Mouse (Mus musculus): Measurements from ENCODE around the gene Slc43a1. TPM values are rescaled to one million over a fixed set of nuclear protein-coding genes. Genes with fewer than 3 reads are reported as not detected.
"Not testable (repeated sequence)": the region's sequence is repeated elsewhere in the genome, so short reads cannot be mapped to it uniquely, and the experiment has no call there.

Gene Slc43a1
- polyA plus RNA-seq, 1 experiment from 2014 or later, result 2.4 TPM

DNA sequence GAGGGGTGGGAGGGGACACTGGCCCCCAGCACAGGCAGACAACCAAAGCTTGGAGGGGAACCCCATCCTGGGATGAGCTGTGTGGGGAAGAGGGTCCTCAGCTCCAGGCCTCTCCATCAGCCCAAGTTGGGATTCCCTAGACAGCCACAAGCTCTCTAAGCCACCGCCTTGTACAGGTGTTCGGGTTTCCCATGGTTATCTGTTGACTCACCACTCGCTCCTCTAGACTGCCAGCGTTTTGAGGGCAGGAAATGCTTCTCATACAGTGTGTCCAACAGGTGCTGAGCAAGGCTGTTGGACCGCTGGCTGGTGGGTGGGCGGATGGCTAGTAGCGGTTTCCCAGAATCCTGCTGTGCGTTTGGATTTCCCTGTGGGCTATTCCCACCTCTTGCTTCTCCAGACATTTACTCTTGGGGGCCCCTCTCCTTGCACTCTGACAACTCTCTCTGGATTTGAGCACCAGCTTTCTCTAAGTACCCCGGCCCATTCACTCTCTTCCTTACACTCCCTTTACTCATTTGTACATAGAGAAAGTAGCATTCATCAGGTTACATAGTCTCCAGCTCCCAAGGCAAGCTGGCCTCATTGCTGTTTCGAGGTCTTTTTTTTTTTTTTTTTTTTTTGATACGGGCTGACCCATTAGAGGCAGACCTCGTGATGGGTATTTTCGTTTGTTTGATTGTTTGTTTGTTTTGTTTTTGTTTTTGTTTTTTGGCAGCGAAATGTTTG lies 50.8 kb downstream of the Slc43a1 start:
- H3K27ac ChIP-seq (replicated peaks), result no peak overlapping the region
- no peaks in the 10 kb centered on the region for H3K36me3 ChIP-seq
- peak overlapping the region; percentile 84 for H3K4me2 ChIP-seq
- ATAC-seq (ENCODE audit: low FRiP score, low read depth), result 0 out of 2 replicates have a peak, but pooled peaks have one; percentile 2
- no peak overlapping the region for H3K9ac ChIP-seq
- peaks cover 30% of the 10 kb centered on the region for H3K4me1 ChIP-seq (replicated peaks)
- peak overlapping the region; percentile 32 for H3K4me3 ChIP-seq
- H3K9me3 ChIP-seq, result no peaks in the 10 kb centered on the region
- H3K27me3 ChIP-seq, result peaks cover 39% of the 10 kb centered on the region
- WGBS, result 15% methylated on average over 14 of the region's 14 CpGs

DNA sequence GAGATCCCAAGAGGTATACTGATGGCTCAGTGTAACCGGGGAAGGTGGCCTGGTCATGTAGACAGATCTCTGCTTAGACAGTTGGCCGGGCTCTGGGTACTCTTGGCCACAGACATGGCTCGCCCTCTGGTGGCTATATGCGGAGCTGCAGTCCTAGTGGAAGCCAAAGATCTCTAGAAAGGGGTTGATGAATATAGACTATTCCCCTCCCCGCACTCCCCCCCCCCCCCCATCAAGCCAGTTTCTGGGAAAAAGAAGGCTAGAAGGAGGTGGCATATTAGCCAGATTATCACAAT lies 51.3 kb downstream of the Slc43a1 start:
- no peak for ATAC-seq (ENCODE audit: low FRiP score, low read depth)
- Histone ChIP-seq H3K36me3 (no peaks in the 10 kb centered on the region), H3K4me2 (peak overlapping the region; percentile 84; the same call in 1 of the 2 replicates), H3K4me3 (0 out of 2 replicates have a peak overlapping the region, but pooled peaks have one; percentile 32), H3K9ac (no peak overlapping the region), H3K4me1 (replicated peaks) (peaks cover 30% of the 10 kb centered on the region), H3K9me3 (no peaks in the 10 kb centered on the region), H3K27me3 (peaks cover 34% of the 10 kb centered on the region), H3K27ac (replicated peaks) (no peak overlapping the region)
- WGBS, result under 1% methylated on average over 5 of the region's 5 CpGs

DNA sequence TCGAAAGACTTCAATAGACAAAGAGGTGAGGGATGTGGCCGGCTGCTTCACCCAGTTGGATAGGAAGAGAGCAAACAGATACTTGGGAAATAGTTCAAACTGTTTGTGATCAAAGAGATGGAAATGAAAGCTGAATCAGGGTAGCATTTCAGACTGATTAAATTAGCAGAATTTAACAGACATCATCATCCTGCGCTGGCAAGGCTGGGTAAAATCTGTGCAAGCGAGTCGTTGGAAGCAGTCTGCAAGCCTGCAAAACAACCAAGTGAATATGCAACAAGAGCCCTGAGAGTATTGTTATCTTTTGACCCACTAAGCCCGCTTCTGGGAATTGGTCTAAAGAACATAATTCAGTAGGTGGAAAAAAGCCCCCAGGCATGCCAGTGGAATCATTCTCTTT lies 54.7 kb downstream of the Slc43a1 start:
- Histone ChIP-seq H3K27me3 (peaks cover 7% of the 10 kb centered on the region), H3K4me3 (no peak overlapping the region), H3K27ac (replicated peaks) (no peak overlapping the region), H3K9ac (no peak overlapping the region), H3K36me3 (no peaks in the 10 kb centered on the region), H3K4me2 (no peak overlapping the region), H3K9me3 (no peaks in the 10 kb centered on the region), H3K4me1 (replicated peaks) (peaks cover 11% of the 10 kb centered on the region)
- WGBS, result 54% methylated on average over 6 of the region's 6 CpGs
- no peak for ATAC-seq (ENCODE audit: low FRiP score, low read depth)

DNA sequence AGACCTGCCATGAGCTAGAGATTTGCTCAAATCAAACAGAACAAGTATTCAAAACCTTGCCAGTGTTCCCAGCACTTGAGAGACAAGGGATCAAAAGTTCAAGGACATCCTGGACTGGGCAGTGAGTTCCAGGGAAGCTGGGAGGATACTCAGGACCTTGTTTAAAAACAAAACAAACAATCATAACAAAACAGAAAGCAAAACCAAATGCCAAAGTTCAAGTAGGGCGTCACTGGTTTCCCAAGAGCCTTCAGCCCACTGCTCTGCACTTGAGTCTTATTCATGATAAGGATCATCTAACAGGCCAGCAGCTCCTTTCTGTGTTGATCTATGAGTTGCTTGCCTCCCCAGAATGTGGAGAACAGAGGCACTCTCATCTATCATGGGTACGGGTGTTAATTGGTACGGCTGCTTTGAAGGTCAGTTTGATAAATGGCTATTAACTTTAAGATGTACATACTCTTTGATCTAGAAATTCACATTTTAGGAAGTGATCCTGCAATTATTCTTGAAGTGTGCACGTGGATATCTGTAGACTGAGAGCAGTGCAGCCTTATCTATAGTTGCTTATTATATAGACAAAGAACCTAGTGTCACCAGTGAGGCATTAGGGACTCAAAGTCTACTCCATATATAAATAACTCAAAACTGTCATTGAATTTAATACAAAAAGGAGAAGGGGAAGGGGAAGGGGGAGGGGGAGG lies 57.0 kb downstream of the Slc43a1 start:
- H3K36me3 ChIP-seq, result no peaks in the 10 kb centered on the region
- H3K9me3 ChIP-seq, result no peaks in the 10 kb centered on the region
- H3K4me2 ChIP-seq, result no peak overlapping the region
- H3K27me3 ChIP-seq, result no peaks in the 10 kb centered on the region
- H3K27ac ChIP-seq (replicated peaks), result no peak overlapping the region
- no peaks in the 10 kb centered on the region for H3K4me1 ChIP-seq (replicated peaks)
- ATAC-seq (ENCODE audit: low FRiP score, low read depth), result no peak
- WGBS, result 71% methylated on average over 4 of the region's 4 CpGs
- H3K9ac ChIP-seq, result no peak overlapping the region
- no peak overlapping the region for H3K4me3 ChIP-seq

DNA sequence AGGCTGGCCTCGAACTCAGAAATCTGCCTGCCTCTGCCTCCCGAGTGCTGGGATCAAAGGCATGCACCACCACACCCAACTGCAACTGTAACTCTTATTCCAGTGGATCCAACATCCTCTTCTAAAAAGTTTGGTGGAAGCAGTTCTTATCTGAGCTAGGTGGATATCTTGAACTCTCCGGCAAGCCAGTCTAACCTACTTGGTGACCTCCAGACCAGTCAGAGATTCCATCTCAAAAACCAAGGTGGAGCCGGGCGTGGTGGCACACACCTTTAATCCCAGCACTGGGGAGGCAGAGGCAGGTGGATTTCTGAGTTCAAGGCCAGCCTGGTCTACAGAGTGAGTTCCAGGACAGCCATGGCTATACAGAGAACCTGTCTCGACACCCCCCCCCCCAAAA lies 58.0 kb downstream of the Slc43a1 start:
- not testable (repeated sequence) for H3K27me3 ChIP-seq; H3K9me3 ChIP-seq; H3K27ac ChIP-seq (replicated peaks); H3K9ac ChIP-seq; H3K4me2 ChIP-seq; H3K36me3 ChIP-seq; H3K4me3 ChIP-seq; ATAC-seq (ENCODE audit: low FRiP score, low read depth); H3K4me1 ChIP-seq (replicated peaks)
- WGBS, result 91% methylated on average over 6 of the region's 6 CpGs

DNA sequence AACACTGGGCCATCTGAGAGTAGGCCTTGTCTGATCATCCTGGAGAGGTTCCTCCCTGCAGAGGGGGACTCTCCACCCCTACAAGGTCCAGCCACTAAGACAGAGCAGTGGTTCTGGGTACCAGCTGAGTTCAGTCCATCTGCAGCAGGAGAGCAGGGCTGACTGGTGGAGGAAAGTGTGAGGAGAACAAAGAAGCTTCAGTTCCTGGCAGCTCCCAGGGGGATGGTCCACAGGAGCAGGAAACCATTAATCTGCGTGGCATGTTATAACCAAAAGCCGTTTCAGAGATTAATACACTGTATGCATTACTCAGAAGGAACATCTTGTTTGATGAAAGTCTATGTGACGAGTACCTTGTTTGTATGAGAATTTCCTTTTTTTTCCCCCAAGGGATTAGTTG lies 74.1 kb downstream of the Slc43a1 start:
- no peaks in the 10 kb centered on the region for H3K9me3 ChIP-seq
- H3K36me3 ChIP-seq, result no peaks in the 10 kb centered on the region
- no peaks in the 10 kb centered on the region for H3K4me1 ChIP-seq (replicated peaks)
- no peak overlapping the region for H3K4me3 ChIP-seq
- ATAC-seq (ENCODE audit: low FRiP score, low read depth), result no peak
- H3K27me3 ChIP-seq, result no peaks in the 10 kb centered on the region
- 51% methylated on average over 3 of the region's 3 CpGs for WGBS
- H3K4me2 ChIP-seq, result no peak overlapping the region
- no peak overlapping the region for H3K9ac ChIP-seq
- no peak overlapping the region for H3K27ac ChIP-seq (replicated peaks)

Other genes starting within 250 kb of the Slc43a1 start
- 32.6 and 32.7 TPM in 2 replicates for gene Ctnnd1, start 188.1 kb upstream of the Slc43a1 start, polyA plus RNA-seq (2015; fragmentation: Nextera tagmentation; extraction: Ambion mirVana)
- gene Btbd18, start 179.8 kb upstream of the Slc43a1 start, polyA plus RNA-seq (2015; fragmentation: Nextera tagmentation; extraction: Ambion mirVana), result 0.10 and 0.35 TPM in 2 replicates
- gene Selenoh, start 168.1 kb upstream of the Slc43a1 start, polyA plus RNA-seq (2015; fragmentation: Nextera tagmentation; extraction: Ambion mirVana), result 195 and 212 TPM in 2 replicates
- gene Gm28635, start 160.8 kb upstream of the Slc43a1 start, polyA plus RNA-seq (2015; fragmentation: Nextera tagmentation; extraction: Ambion mirVana), result not detected in 2 replicates
- gene Med19, start 160.4 kb upstream of the Slc43a1 start, polyA plus RNA-seq (2015; fragmentation: Nextera tagmentation; extraction: Ambion mirVana), result 53.4 and 53.6 TPM in 2 replicates
- gene Tmx2, start 159.7 kb upstream of the Slc43a1 start, polyA plus RNA-seq (2015; fragmentation: Nextera tagmentation; extraction: Ambion mirVana), result 293 and 294 TPM in 2 replicates
- 18.3 and 19.0 TPM in 2 replicates for gene Zdhhc5, start 123.7 kb upstream of the Slc43a1 start, polyA plus RNA-seq (2015; fragmentation: Nextera tagmentation; extraction: Ambion mirVana)
- gene Clp1, start 111.5 kb upstream of the Slc43a1 start, polyA plus RNA-seq (2015; fragmentation: Nextera tagmentation; extraction: Ambion mirVana), result 20.7 and 22.4 TPM in 2 replicates
- 18.9 and 19.8 TPM in 2 replicates for gene Ypel4, start 104.8 kb upstream of the Slc43a1 start, polyA plus RNA-seq (2015; fragmentation: Nextera tagmentation; extraction: Ambion mirVana)
- gene Gm19426, start 95.2 kb upstream of the Slc43a1 start, polyA plus RNA-seq (2015; fragmentation: Nextera tagmentation; extraction: Ambion mirVana), result 5.1 and 5.9 TPM in 2 replicates
- gene Serping1, start 63.4 kb upstream of the Slc43a1 start, polyA plus RNA-seq (2015; fragmentation: Nextera tagmentation; extraction: Ambion mirVana), result 39.5 and 47.3 TPM in 2 replicates
- 23.2 and 26.7 TPM in 2 replicates for gene Ube2l6, start 40.0 kb upstream of the Slc43a1 start, polyA plus RNA-seq (2015; fragmentation: Nextera tagmentation; extraction: Ambion mirVana)
- not detected in 2 replicates for gene Smtnl1, start 16.2 kb upstream of the Slc43a1 start, polyA plus RNA-seq (2015; fragmentation: Nextera tagmentation; extraction: Ambion mirVana)
- gene Timm10, start 11.9 kb upstream of the Slc43a1 start, polyA plus RNA-seq (2015; fragmentation: Nextera tagmentation; extraction: Ambion mirVana), result 73.4 and 75.2 TPM in 2 replicates
- gene Rtn4rl2, start 47.9 kb downstream of the Slc43a1 start, polyA plus RNA-seq (2015; fragmentation: Nextera tagmentation; extraction: Ambion mirVana), result 5.0 and 6.2 TPM in 2 replicates
- gene Slc43a3, start 97.7 kb downstream of the Slc43a1 start, polyA plus RNA-seq (2015; fragmentation: Nextera tagmentation; extraction: Ambion mirVana), result 5.2 and 5.3 TPM in 2 replicates
- gene Prg2, start 141.6 kb downstream of the Slc43a1 start, polyA plus RNA-seq (2015; fragmentation: Nextera tagmentation; extraction: Ambion mirVana), result 0.18 TPM in 1 of 2 replicates, not detected in the other
- not detected in 2 replicates for gene Prg3, start 149.4 kb downstream of the Slc43a1 start, polyA plus RNA-seq (2015; fragmentation: Nextera tagmentation; extraction: Ambion mirVana)
- gene Ssrp1, start 198.4 kb downstream of the Slc43a1 start, polyA plus RNA-seq (2015; fragmentation: Nextera tagmentation; extraction: Ambion mirVana), result 166 and 171 TPM in 2 replicates
- 7.3 and 14.2 TPM in 2 replicates for gene P2rx3, start 198.6 kb downstream of the Slc43a1 start, polyA plus RNA-seq (2015; fragmentation: Nextera tagmentation; extraction: Ambion mirVana)
- 24.4 and 24.8 TPM in 2 replicates for gene Tnks1bp1, start 209.2 kb downstream of the Slc43a1 start, polyA plus RNA-seq (2015; fragmentation: Nextera tagmentation; extraction: Ambion mirVana)

Data from hindbrain, embryonic 15.5 days (tissue).